Mouse (Mus musculus) lung, postnatal 0 days (tissue): ENCODE measurements around the gene Tmem81. TPM values are rescaled to one million over a fixed set of nuclear protein-coding genes. Genes with fewer than 3 reads are reported as not detected.

Source experiments
- ATAC-seq: fragments of 200-750 bp; cut with Nextera tagmentation; 2 replicates; pipeline ENCODE4 v1.8.0; 2017; ENCODE audit warnings: moderate library complexity
- DNase-seq: peaks from one replicate; pipeline ENCODE4 v3.0.0-alpha.2; 2016; ENCODE audit warnings: low spot score
- H3K27ac ChIP-seq: fragments of 300-500 bp; sonication (generic); 2 replicates; pipeline ENCODE4 v1.5.1; 2014; ENCODE audit warnings: antibody characterized with exemption, mild to moderate bottlenecking, low read length, mixed read lengths
- H3K27me3 ChIP-seq: fragments of 300-500 bp; sonication (generic); replicated peaks from 2 replicates; pipeline ENCODE4 v1.6.1; 2014; ENCODE audit warnings: low read length, mixed read lengths; ENCODE audit not compliant: insufficient read depth
- H3K36me3 ChIP-seq: fragments of 300-500 bp; sonication (generic); 2 replicates; pipeline ENCODE4 v1.6.1; 2014; ENCODE audit warnings: low read length, mixed read lengths; ENCODE audit not compliant: insufficient read depth
- H3K4me1 ChIP-seq: fragments of 300-500 bp; sonication (generic); 2 replicates; pipeline ENCODE4 v1.6.1; 2014; ENCODE audit warnings: antibody characterized with exemption, low read depth, low read length, mixed read lengths; ENCODE audit not compliant: insufficient read depth
- H3K4me2 ChIP-seq: fragments of 300-500 bp; sonication (generic); replicated peaks from 2 replicates; pipeline ENCODE4 v1.6.1; 2014; ENCODE audit warnings: low read depth, mild to moderate bottlenecking, low read length, moderate library complexity, mixed read lengths
- H3K4me3 ChIP-seq: fragments of 300-500 bp; sonication (generic); 2 replicates; pipeline ENCODE4 v1.5.1; 2014; ENCODE audit warnings: low read depth, low read length
- H3K9ac ChIP-seq: fragments of 300-500 bp; sonication (generic); replicated peaks from 2 replicates; pipeline ENCODE4 v1.6.1; 2014; ENCODE audit warnings: low read depth, mild to moderate bottlenecking
- H3K9me3 ChIP-seq: fragments of 300-500 bp; sonication (generic); 2 replicates; pipeline ENCODE4 v1.6.1; 2016; ENCODE audit warnings: low read length, mixed read lengths
- CTCF ChIP-seq: IDR thresholded peaks from 2 replicates; pipeline ENCODE4 v1.5.1; 2016; ENCODE audit warnings: antibody characterized with exemption, mild to moderate bottlenecking
- EP300 ChIP-seq: IDR thresholded peaks from 2 replicates; pipeline ENCODE4 v1.6.1; 2016; ENCODE audit warnings: antibody characterized with exemption, mild to moderate bottlenecking, control low read depth
- whole genome bisulfite sequencing: fragments of 180-500 bp; shearing (Covaris S2); extraction: QIAGEN DNeasy Blood & Tissue Kit; methylation state at CpG from one replicate; pipeline ENCODE4 v1.1.7; 2014; 5-methylcytosine and 5-hydroxymethylcytosine counted together
- polyA plus RNA-seq: library from polyadenylated mRNA; unstranded; fragments of >200 nt; fragmentation: Nextera tagmentation; extraction: Ambion mirVana; gene quantifications from 2 replicates; pipeline ENCODE4 v1.2.1, GENCODE M21; 2015

The Tmem81 gene
- polyA plus RNA-seq, 1 experiment from 2014 or later = 1.3 TPM

- Histone ChIP-seq H3K27me3 (no peaks in the 10 kb centered on the region), H3K9ac (no peak overlapping the region), H3K9me3 (no peaks in the 10 kb centered on the region), H3K27ac (no peak overlapping the region), H3K4me3 (no peak overlapping the region), H3K4me1 (no peaks in the 10 kb centered on the region), H3K36me3 (no peaks in the 10 kb centered on the region), H3K4me2 (no peak overlapping the region)
- 52% methylated on average over 5 of the region's 5 CpGs for WGBS
- peak; percentile 61 for TF ChIP-seq CTCF
- TF ChIP-seq EP300 = no peak
- no peak for DNase-seq
- no peak for ATAC-seq
Observed at GRCm38 (mm10) chr1:132472537-132472936, 33.5 kb upstream of the Tmem81 start.

DNA sequence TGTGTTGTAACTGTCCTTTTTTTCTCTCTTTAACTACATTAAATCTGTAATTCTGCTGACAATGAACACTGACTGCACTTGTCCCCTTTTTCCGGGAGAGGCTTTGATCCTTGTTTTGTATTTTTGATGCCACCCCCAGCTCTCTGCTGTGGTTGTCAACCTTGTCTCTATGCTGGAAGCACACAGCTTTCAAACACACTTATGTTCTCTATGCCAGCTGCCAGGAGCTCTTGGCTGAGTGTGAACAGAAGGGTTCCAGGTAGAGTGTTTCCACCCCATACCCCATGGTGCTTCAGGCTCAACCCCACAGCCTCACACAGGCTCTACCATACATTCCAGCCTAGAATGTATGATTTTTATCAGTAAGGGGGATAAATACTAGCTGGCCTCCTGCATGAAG lies 31.5 kb upstream of the Tmem81 start:
- no peak for TF ChIP-seq CTCF
- no peak for TF ChIP-seq EP300
- DNase-seq = no peak
- no peak overlapping the region for H3K9ac ChIP-seq

DNA sequence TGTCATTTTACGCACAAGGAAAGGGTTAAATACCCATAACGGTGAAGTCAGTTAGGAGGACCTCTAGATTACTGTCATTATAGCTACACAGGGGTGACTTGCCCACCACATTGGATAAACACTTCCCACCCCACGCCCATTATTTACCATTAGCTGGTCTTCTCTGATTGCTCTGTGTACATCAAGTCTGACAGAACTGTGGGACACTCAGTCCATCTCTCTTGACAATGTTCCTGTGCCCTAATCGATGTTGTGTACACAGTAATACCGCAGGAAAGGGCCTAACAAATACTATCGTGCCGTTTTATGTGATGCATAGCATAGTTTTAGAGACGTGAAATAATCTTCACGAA lies 29.5 kb upstream of the Tmem81 start:
- no peak for TF ChIP-seq EP300
- no peak for TF ChIP-seq CTCF
- H3K4me2 ChIP-seq = peak overlapping the region; percentile 63
- H3K9ac ChIP-seq = peak overlapping the region; percentile 70
- H3K36me3 ChIP-seq = no peaks in the 10 kb centered on the region
- peak overlapping the region; percentile 39; the same call in 1 of the 2 replicates for H3K27ac ChIP-seq
- ATAC-seq = peak; percentile 27; the same call in 1 of the 2 replicates
- peak overlapping the region; percentile 68 for H3K4me3 ChIP-seq
- 4% methylated on average over 9 of the region's 9 CpGs for WGBS
- H3K4me1 ChIP-seq = no peaks in the 10 kb centered on the region; the same call in 1 of the 2 replicates
- H3K27me3 ChIP-seq = no peaks in the 10 kb centered on the region
- H3K9me3 ChIP-seq = no peaks in the 10 kb centered on the region
- DNase-seq = no peak

More for the DNA sequence above, 31.5 kb upstream of the Tmem81 start:
- no peaks in the 10 kb centered on the region for H3K36me3 ChIP-seq
- H3K9me3 ChIP-seq = no peaks in the 10 kb centered on the region
- no peak overlapping the region for H3K4me3 ChIP-seq
- no peaks in the 10 kb centered on the region for H3K27me3 ChIP-seq
- ATAC-seq = no peak
- H3K27ac ChIP-seq = no peak overlapping the region
- H3K4me1 ChIP-seq = no peaks in the 10 kb centered on the region; the same call in 1 of the 2 replicates
- 70% methylated on average over 1 of the region's 1 CpGs for WGBS
- no peak overlapping the region for H3K4me2 ChIP-seq

DNA sequence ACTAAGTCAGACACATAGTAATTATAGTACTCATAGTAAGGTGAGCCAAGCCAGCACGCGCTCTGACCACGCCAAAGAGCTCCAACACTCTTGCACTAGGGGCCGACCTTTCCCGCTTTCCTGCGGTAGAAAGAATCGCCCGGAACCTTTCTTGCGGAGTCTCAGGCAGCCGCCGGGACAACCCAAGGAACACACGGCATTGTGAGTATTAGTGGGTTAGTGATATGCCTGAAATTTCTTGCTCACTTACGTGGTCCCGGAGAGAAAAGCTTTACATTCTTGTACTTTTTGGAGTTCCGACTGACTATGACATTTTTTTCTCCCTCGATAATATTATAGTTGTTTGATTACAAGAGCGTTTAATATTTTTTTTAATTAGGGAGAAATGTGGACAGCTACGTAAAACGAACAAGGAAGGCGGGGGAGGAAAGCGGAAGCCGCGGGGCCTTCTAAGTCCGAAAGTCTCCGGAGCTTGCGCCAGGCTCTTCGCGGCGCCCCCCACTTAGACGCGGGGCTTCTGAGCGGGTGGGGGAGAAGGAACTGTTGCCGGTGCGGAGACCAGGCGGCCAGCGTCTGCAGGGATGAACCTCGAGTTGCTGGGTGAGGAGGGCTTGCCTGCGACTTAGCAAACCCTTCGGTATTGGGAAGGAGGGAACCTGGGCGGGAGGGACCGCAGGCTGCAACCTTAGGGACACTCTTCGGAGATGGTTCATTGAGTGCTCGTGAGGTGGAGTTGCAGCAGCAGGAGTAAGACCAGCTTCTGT lies 28.9 kb upstream of the Tmem81 start, which contains the start of gene Rbbp5:
Gene Rbbp5, plus strand, starts transcription at position 438 of the 764 bp plus-strand sequence.
- Histone ChIP-seq H3K36me3 (no peaks in the 10 kb centered on the region), H3K27ac (peak within 1 kb of the TSS; percentile 39), H3K4me1 (no peaks in the 10 kb centered on the region; the same call in 1 of the 2 replicates), H3K4me2 (peak within 1 kb of the TSS; percentile 63), H3K9me3 (no peaks in the 10 kb centered on the region), H3K9ac (peak within 1 kb of the TSS; percentile 70), H3K4me3 (peak within 1 kb of the TSS; percentile 68), H3K27me3 (no peaks in the 10 kb centered on the region)
- under 1% methylated on average over 43 of the region's 43 CpGs for WGBS
- ATAC-seq (peak; percentile 93), DNase-seq (peak; percentile 95)
- TF ChIP-seq CTCF (peak; percentile 45), EP300 (peak; percentile 91)

- Histone ChIP-seq H3K4me2 (no peak overlapping the region), H3K36me3 (no peaks in the 10 kb centered on the region), H3K9me3 (no peaks in the 10 kb centered on the region), H3K4me1 (no peaks in the 10 kb centered on the region; the same call in 1 of the 2 replicates), H3K27me3 (no peaks in the 10 kb centered on the region), H3K4me3 (no peak overlapping the region), H3K9ac (no peak overlapping the region), H3K27ac (no peak overlapping the region)
- no peak for TF ChIP-seq CTCF
- TF ChIP-seq EP300 = no peak
- DNase-seq (no peak), ATAC-seq (no peak)
- WGBS = 77% methylated on average over 1 of the region's 1 CpGs
Observed at GRCm38 (mm10) chr1:132479438-132479837, 26.6 kb upstream of the Tmem81 start.

DNA sequence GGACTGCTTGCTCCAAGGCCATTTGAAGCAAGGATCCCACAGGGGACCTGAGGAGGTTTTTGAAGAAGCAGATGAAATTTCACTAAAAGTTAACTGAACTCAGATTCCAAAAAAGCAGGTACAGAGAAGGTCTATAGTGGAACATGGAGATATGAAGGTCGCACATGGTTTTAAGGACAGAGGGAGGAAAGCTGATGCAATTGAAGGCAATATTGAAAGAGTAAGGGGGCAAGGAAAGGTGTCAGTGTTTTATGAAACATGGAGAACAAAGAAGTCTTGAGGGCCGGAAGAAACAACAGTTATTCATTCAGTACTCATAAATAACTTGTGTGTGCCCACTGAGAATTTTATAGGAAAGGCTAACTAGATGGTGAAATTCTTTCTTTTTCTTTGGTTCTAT lies 24.4 kb upstream of the Tmem81 start:
- TF ChIP-seq EP300 (no peak), CTCF (no peak)
- ATAC-seq = no peak
- Histone ChIP-seq H3K4me2 (no peak overlapping the region), H3K4me3 (no peak overlapping the region), H3K27me3 (no peaks in the 10 kb centered on the region), H3K27ac (no peak overlapping the region), H3K9ac (no peak overlapping the region), H3K36me3 (no peaks in the 10 kb centered on the region), H3K4me1 (no peaks in the 10 kb centered on the region; the same call in 1 of the 2 replicates), H3K9me3 (no peaks in the 10 kb centered on the region)
- DNase-seq = no peak
- 90% methylated on average over 2 of the region's 2 CpGs for WGBS
